Mouse (Mus musculus) MEL (cell line): Measurements from ENCODE around the gene Rapgef4. TPM values are rescaled to one million over a fixed set of nuclear protein-coding genes. Genes with fewer than 3 reads are reported as not detected.

Experiments
- DNase-seq: peaks from one replicate; pipeline ENCODE4 v3.0.0; 2011; ENCODE audit warnings: low read depth, low spot score
- H3K27ac ChIP-seq: 2 replicates; pipeline ENCODE4 v1.5.1; 2012; ENCODE audit warnings: low read depth, mild to moderate bottlenecking, control low read depth, low read length, moderate library complexity; ENCODE audit not compliant: control insufficient read depth
- H3K27me3 ChIP-seq, 2 experiments: fragments of 150-350 bp in 1 of 2; sonication (generic) in 1 of 2; 2 replicates each; pipeline ENCODE4 v1.6.1; 2012; ENCODE audit warnings: low read length in 2 of 2, mild to moderate bottlenecking in 2 of 2, improper control_type of control experiment in 1 of 2, moderate library complexity in 1 of 2; ENCODE audit not compliant: insufficient read depth in 2 of 2, control insufficient read depth in 1 of 2
- H3K36me3 ChIP-seq, 2 experiments: 2 replicates each; pipeline ENCODE4 v1.6.1; 2012 to 2014; ENCODE audit warnings: low read length in 2 of 2, improper control_type of control experiment in 1 of 2, inconsistent platforms in 1 of 2, mild to moderate bottlenecking in 1 of 2; ENCODE audit not compliant: insufficient read depth in 2 of 2, control insufficient read depth in 1 of 2
- H3K4me1 ChIP-seq, 2 experiments: fragments of 150-350 bp in 1 of 2; sonication (generic) in 1 of 2; 2 replicates each; pipeline ENCODE4 v1.6.1; 2012; ENCODE audit warnings: low read length in 2 of 2, improper control_type of control experiment in 1 of 2, mild to moderate bottlenecking in 1 of 2; ENCODE audit not compliant: insufficient read depth in 2 of 2, control insufficient read depth in 1 of 2
- H3K4me3 ChIP-seq, 2 experiments: fragments of 150-350 bp in 1 of 2; sonication (generic) in 1 of 2; 2 replicates each; pipeline ENCODE4 v1.5.1; 2012; ENCODE audit warnings: low read depth in 2 of 2, low read length in 2 of 2, mild to moderate bottlenecking in 2 of 2, moderate library complexity in 2 of 2, control low read depth in 1 of 2, improper control_type of control experiment in 1 of 2; ENCODE audit not compliant: control insufficient read depth in 1 of 2, insufficient read depth in 1 of 2
- H3K79me2 ChIP-seq: 2 replicates; pipeline ENCODE4 v1.6.1; 2012; ENCODE audit warnings: mild to moderate bottlenecking, low read length, moderate library complexity; ENCODE audit not compliant: control insufficient read depth, poor library complexity, insufficient read depth
- H3K9ac ChIP-seq: 2 replicates; pipeline ENCODE4 v1.6.1; 2012; ENCODE audit warnings: low read depth, mild to moderate bottlenecking, control low read depth, low read length, moderate library complexity; ENCODE audit not compliant: control insufficient read depth, poor library complexity, severe bottlenecking
- H3K9me3 ChIP-seq: fragments of 150-350 bp; sonication (generic); replicated peaks from 2 replicates; pipeline ENCODE4 v1.6.1; 2012; ENCODE audit warnings: mild to moderate bottlenecking, low read length, improper control_type of control experiment, moderate library complexity; ENCODE audit not compliant: insufficient read depth
- E2F4 ChIP-seq: IDR thresholded peaks from 2 replicates; pipeline ENCODE4 v1.6.1; 2011; ENCODE audit warnings: low read depth, low read length, improper control_type of control experiment, borderline replicate concordance
- EP300 ChIP-seq, 2 experiments: IDR thresholded peaks; 2 replicates each; pipeline ENCODE4 v1.6.1; 2011; ENCODE audit warnings: improper control_type of control experiment in 2 of 2, low read length in 2 of 2, low read depth in 1 of 2, mild to moderate bottlenecking in 1 of 2
- ETS1 ChIP-seq: IDR thresholded peaks from 2 replicates; pipeline ENCODE4 v1.6.1; 2012; ENCODE audit warnings: low read depth, mild to moderate bottlenecking, inconsistent platforms, low read length, improper control_type of control experiment, moderate library complexity
- GABPA ChIP-seq: IDR thresholded peaks from 2 replicates; pipeline ENCODE4 v1.6.1; 2012; ENCODE audit warnings: low read depth, mild to moderate bottlenecking, inconsistent platforms, low read length, improper control_type of control experiment, moderate library complexity
- GATA1 ChIP-seq: IDR thresholded peaks from 2 replicates; pipeline ENCODE4 v1.6.1; 2011; ENCODE audit warnings: low read depth, low read length, improper control_type of control experiment
- HCFC1 ChIP-seq: IDR thresholded peaks from 2 replicates; pipeline ENCODE4 v1.6.1; 2012; ENCODE audit warnings: low read depth, mild to moderate bottlenecking, inconsistent platforms, low read length, improper control_type of control experiment, moderate library complexity
- JUND ChIP-seq: IDR thresholded peaks from 2 replicates; pipeline ENCODE4 v1.6.1; 2011; ENCODE audit warnings: low read depth, mild to moderate bottlenecking, improper control_type of control experiment, low read length
- MEF2A ChIP-seq: IDR thresholded peaks from 2 replicates; pipeline ENCODE4 v1.6.1; 2014; ENCODE audit warnings: low read depth, mild to moderate bottlenecking, inconsistent platforms, low read length, improper control_type of control experiment; ENCODE audit not compliant: poor library complexity, insufficient replicate concordance, severe bottlenecking; ENCODE audit errors: extremely low read depth
- MYC ChIP-seq: IDR thresholded peaks from 2 replicates; pipeline ENCODE4 v1.6.1; 2011; ENCODE audit warnings: low read depth, mild to moderate bottlenecking, low read length, improper control_type of control experiment, moderate library complexity
- RAD21 ChIP-seq: IDR thresholded peaks from 2 replicates; pipeline ENCODE4 v1.6.1; 2011; ENCODE audit warnings: mild to moderate bottlenecking, low read depth, low read length, improper control_type of control experiment
- SIN3A ChIP-seq: IDR thresholded peaks from 2 replicates; pipeline ENCODE4 v1.6.1; 2012; ENCODE audit warnings: low read length, improper control_type of control experiment, inconsistent platforms
- SMC3 ChIP-seq: IDR thresholded peaks from 2 replicates; pipeline ENCODE4 v1.6.1; 2011; ENCODE audit warnings: low read depth, low read length, improper control_type of control experiment
- TAL1 ChIP-seq: IDR thresholded peaks from 2 replicates; pipeline ENCODE4 v1.6.1; 2012; ENCODE audit warnings: mild to moderate bottlenecking, inconsistent platforms, low read length, moderate library complexity, mixed read lengths
- UBTF ChIP-seq: IDR thresholded peaks from 2 replicates; pipeline ENCODE4 v1.6.1; 2012; ENCODE audit warnings: low read depth, mild to moderate bottlenecking, inconsistent platforms, low read length, improper control_type of control experiment, moderate library complexity, borderline replicate concordance; ENCODE audit not compliant: insufficient read depth
- USF1 ChIP-seq: IDR thresholded peaks from 2 replicates; pipeline ENCODE4 v1.6.1; 2014; ENCODE audit warnings: low read depth, mild to moderate bottlenecking, inconsistent platforms, low read length, improper control_type of control experiment, moderate library complexity
- USF2 ChIP-seq, 2 experiments: IDR thresholded peaks; 2 replicates each; pipeline ENCODE4 v1.6.1; 2011 to 2012; ENCODE audit warnings: improper control_type of control experiment in 2 of 2, low read length in 2 of 2, borderline replicate concordance in 1 of 2, inconsistent platforms in 1 of 2, low read depth in 1 of 2, mild to moderate bottlenecking in 1 of 2; ENCODE audit not compliant: insufficient read depth in 1 of 2
- ZC3H11A ChIP-seq: IDR thresholded peaks from 2 replicates; pipeline ENCODE4 v1.6.1; 2012; ENCODE audit warnings: low read depth, mild to moderate bottlenecking, inconsistent platforms, low read length, improper control_type of control experiment
- ZKSCAN1 ChIP-seq: IDR thresholded peaks from 2 replicates; pipeline ENCODE4 v1.6.1; 2012; ENCODE audit warnings: low read depth, mild to moderate bottlenecking, inconsistent platforms, low read length, improper control_type of control experiment, moderate library complexity
- polyA plus RNA-seq, 2 experiments: library from polyadenylated mRNA; stranded (reverse) in 1 of 2; unstranded in 1 of 2; fragments of >175 nt in 1 of 2; fragments of >200 nt in 1 of 2; gene quantifications; 2 replicates each; pipeline versions ENCODE4 v1.2.1 to v1.2.4; 2012; ENCODE audit warnings: low replicate concordance in 2 of 2, low read depth in 1 of 2; ENCODE audit not compliant: insufficient read length in 2 of 2, insufficient read depth in 1 of 2, missing spikeins in 1 of 2
- total RNA-seq: library from RNA; depleted of rRNA; stranded (reverse); fragments of 300-350 nt; gene quantifications from 2 replicates; pipeline ENCODE4 v1.2.3, GENCODE M21; 2012

Gene Rapgef4
- total and polyA plus RNA-seq, 3 experiments: not detected

GRCm38 (mm10) chr2:72267390-72267789, 286.4 kb downstream of the Rapgef4 start:
- Histone ChIP-seq H3K79me2 (no peaks in the 10 kb centered on the region), H3K4me3 (no peak overlapping the region), H3K4me1 (no peaks in the 10 kb centered on the region), H3K27me3 (peaks cover 3 to 7% of the 10 kb centered on the region in 2 experiments; a peak in 3 of 4 replicates), H3K27ac (no peak overlapping the region), H3K9me3 (no peaks in the 10 kb centered on the region), H3K36me3 (no peaks in the 10 kb centered on the region), H3K9ac (no peak overlapping the region)
- TF ChIP-seq ETS1: no peak
- no peak for TF ChIP-seq MEF2A
- TF ChIP-seq TAL1: no peak
- no peak for TF ChIP-seq MYC
- TF ChIP-seq GATA1: no peak
- no peak for TF ChIP-seq EP300 (IDR thresholded peaks at IDR 0.05; ENCODE audit: low read depth in 1 of 2, low read length in 2 of 2)
- no peak for TF ChIP-seq RAD21
- TF ChIP-seq ZC3H11A: no peak
- no peak for DNase-seq

- Histone ChIP-seq H3K36me3 (no peaks in the 10 kb centered on the region), H3K79me2 (no peaks in the 10 kb centered on the region), H3K4me3 (no peak overlapping the region), H3K27me3 (peaks cover 0 to 3% of the 10 kb centered on the region in 2 experiments; a peak in 3 of 4 replicates), H3K27ac (no peak overlapping the region), H3K9me3 (no peaks in the 10 kb centered on the region), H3K4me1 (no peaks in the 10 kb centered on the region), H3K9ac (no peak overlapping the region)
- TF ChIP-seq SMC3 (no peak), TAL1 (no peak), GABPA (no peak), JUND (no peak), USF2 (IDR thresholded peaks at IDR 0.05; ENCODE audit: borderline replicate concordance in 1 of 2, insufficient read depth in 1 of 2, low read depth in 1 of 2, low read length in 2 of 2) (no peak), HCFC1 (no peak), E2F4 (no peak), UBTF (no peak), SIN3A (no peak), USF1 (no peak), ZC3H11A (no peak), ZKSCAN1 (no peak)
- no peak for DNase-seq
Measured at GRCm38 (mm10) chr2:72269651-72270341, 288.8 kb downstream of the Rapgef4 start.
